Comparison of ENCODE assay signal across 8 mouse cellular contexts in the genomic region with DNA sequence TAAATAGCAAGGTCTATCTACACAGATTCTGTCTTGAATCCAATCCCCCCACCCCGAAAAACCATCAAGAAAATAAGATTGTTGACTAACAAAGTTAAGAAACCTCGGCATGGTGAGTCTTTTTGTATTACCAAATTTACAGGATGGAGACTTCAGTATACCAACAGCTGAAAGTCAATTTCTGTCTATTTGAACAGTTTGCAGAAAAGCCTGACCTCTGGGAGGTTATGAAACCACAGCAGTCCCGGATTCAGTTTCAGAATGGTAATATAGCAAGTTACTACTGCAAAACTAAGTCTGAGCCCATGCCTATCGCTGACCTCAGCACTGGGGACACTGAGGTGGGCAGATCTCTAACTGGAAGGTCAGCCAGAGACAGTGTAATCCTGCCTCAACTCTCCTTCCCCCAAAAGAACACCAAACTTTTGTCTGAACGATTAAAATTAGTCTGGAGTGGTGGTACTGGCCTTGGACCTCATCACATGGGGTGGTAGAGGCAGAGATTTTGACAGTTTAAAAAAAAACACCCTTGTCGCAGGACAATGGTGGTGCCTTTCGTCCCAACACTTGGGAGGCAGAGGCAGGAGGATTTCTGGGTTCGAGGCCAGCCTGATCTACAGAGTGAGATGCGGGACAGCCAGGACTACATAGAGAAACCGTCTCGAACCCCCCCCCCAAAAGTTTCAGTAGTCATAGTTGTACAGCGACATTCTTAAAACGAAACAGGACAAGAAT. TPM values are rescaled to one million over a fixed set of nuclear protein-coding genes. Genes with fewer than 3 reads are reported as not detected.
DNase-seq lines count a peak whose midpoint lies in the region; ATAC-seq and TF ChIP-seq lines count a peak whose summit lies in the region.

No protein-coding gene starts in this region.

- peak overlapping the region; percentile 100 for H3K27ac ChIP-seq in left cerebral cortex, adult 2 months
- H3K27ac ChIP-seq in embryonic facial prominence, embryonic 12.5 days, result 0 out of 2 replicates have a peak overlapping the region, but pooled peaks have one; percentile 92
- H3K27ac ChIP-seq in intestine, embryonic 15.5 days, result 0 out of 2 replicates have a peak overlapping the region, but pooled peaks have one; percentile 94
- H3K27ac ChIP-seq in neural tube, embryonic 14.5 days (ENCODE audit: low read depth, low read length), result no peak overlapping the region

- intact Hi-C loops in left cerebral cortex, adult 2 months (cut with DNase I), result loop anchor here (1.0 kb wide), 1 partner anchor 17 kb away; no protein-coding TSS in a partner anchor
- intact Hi-C loops in left cerebral cortex, postnatal 10 days (cut with DNase I), result no loop called here
- intact Hi-C loops in left cerebral cortex, postnatal 25 days (cut with DNase I), result no loop called here

- H3K4me2 ChIP-seq in embryonic facial prominence, embryonic 12.5 days (replicated peaks), result peak overlapping the region; percentile 95
- H3K4me2 ChIP-seq in intestine, embryonic 15.5 days (replicated peaks), result peak overlapping the region; percentile 88
- peak overlapping the region; percentile 99 for H3K4me2 ChIP-seq in neural tube, embryonic 14.5 days (ENCODE audit: low read depth, low read length)

- H3K9me3 ChIP-seq in embryonic facial prominence, embryonic 12.5 days, result no peaks in the 10 kb centered on the region
- H3K9me3 ChIP-seq in intestine, embryonic 15.5 days, result no peaks in the 10 kb centered on the region
- no peaks in the 10 kb centered on the region for H3K9me3 ChIP-seq in neural tube, embryonic 14.5 days (ENCODE audit: control insufficient read depth, low read length)

- no peak for ATAC-seq in embryonic facial prominence, embryonic 12.5 days (ENCODE audit: insufficient number of reproducible peaks, insufficient read depth, low FRiP score, low TSS enrichment)
- no peak for ATAC-seq in intestine, embryonic 15.5 days
- ATAC-seq in neural tube, embryonic 14.5 days (ENCODE audit: low read depth), result no peak

- no peaks in the 10 kb centered on the region for H3K27me3 ChIP-seq in embryonic facial prominence, embryonic 12.5 days
- H3K27me3 ChIP-seq in intestine, embryonic 15.5 days (replicated peaks), result no peaks in the 10 kb centered on the region
- H3K27me3 ChIP-seq in neural tube, embryonic 14.5 days (ENCODE audit: control insufficient read depth, insufficient read depth, low read length), result no peaks in the 10 kb centered on the region

- no peak for TF ChIP-seq CTCF in left cerebral cortex, adult 2 months (IDR thresholded peaks at IDR 0.05)

- WGBS in embryonic facial prominence, embryonic 12.5 days, result 28% methylated on average over 13 of the region's 13 CpGs
- WGBS in intestine, embryonic 15.5 days, result 18% methylated on average over 13 of the region's 13 CpGs
- 28% methylated on average over 13 of the region's 13 CpGs for WGBS in neural tube, embryonic 14.5 days

- H3K9ac ChIP-seq in embryonic facial prominence, embryonic 12.5 days, result peak overlapping the region; percentile 99
- peak overlapping the region; percentile 96 for H3K9ac ChIP-seq in intestine, embryonic 15.5 days
- H3K9ac ChIP-seq in neural tube, embryonic 14.5 days (replicated peaks; ENCODE audit: low read depth, low read length), result peak overlapping the region; percentile 95

- no peak for DNase-seq in left cerebral cortex, adult 2 months (ENCODE audit: extremely low spot score in 1 of 2, low spot score in 2 of 2)
- no peak for DNase-seq in left cerebral cortex, postnatal 10 days (ENCODE audit: extremely low spot score in 1 of 2, low spot score in 2 of 2)
- DNase-seq in urinary bladder, postnatal 14 days (ENCODE audit: low spot score), result no peak
- no peak for DNase-seq in left cerebral cortex, postnatal 25 days (ENCODE audit: low spot score in 2 of 2)
- no peak for DNase-seq in left cerebral cortex, adult 11 months (ENCODE audit: low spot score)

- peaks cover 12% of the 10 kb centered on the region; the same call in 1 of the 2 replicates for H3K4me1 ChIP-seq in embryonic facial prominence, embryonic 12.5 days
- peaks cover 6% of the 10 kb centered on the region; the same call in 1 of the 2 replicates for H3K4me1 ChIP-seq in intestine, embryonic 15.5 days (replicated peaks)
- peaks cover 22% of the 10 kb centered on the region for H3K4me1 ChIP-seq in neural tube, embryonic 14.5 days (ENCODE audit: control insufficient read depth, insufficient read depth, low read length)

- peak overlapping the region; percentile 98 for H3K4me3 ChIP-seq in left cerebral cortex, adult 2 months
- peak overlapping the region; percentile 99 for H3K4me3 ChIP-seq in embryonic facial prominence, embryonic 12.5 days
- H3K4me3 ChIP-seq in intestine, embryonic 15.5 days (replicated peaks), result peak overlapping the region; percentile 91
- peak overlapping the region; percentile 100 for H3K4me3 ChIP-seq in neural tube, embryonic 14.5 days (ENCODE audit: low read depth, low read length)

- peaks cover 18% of the 10 kb centered on the region for H3K36me3 ChIP-seq in embryonic facial prominence, embryonic 12.5 days
- H3K36me3 ChIP-seq in intestine, embryonic 15.5 days, result peaks cover 8% of the 10 kb centered on the region; the same call in 1 of the 2 replicates
- peaks cover 11% of the 10 kb centered on the region for H3K36me3 ChIP-seq in neural tube, embryonic 14.5 days (ENCODE audit: control insufficient read depth, insufficient read depth, low read length)

RNA-seq across cellular contexts. Expression of a gene that starts 0.6 kb away (rescaled TPM):
- total RNA-seq in left cerebral cortex, adult 2 months (2021), result under 1 TPM; 0.28 to 0.48 TPM
- total RNA-seq in left cerebral cortex, postnatal 10 days (2021), result under 1 TPM; 0.39 to 0.56 TPM
- polyA plus RNA-seq in embryonic facial prominence, embryonic 12.5 days (2016; fragmentation: Nextera tagmentation; extraction: Ambion mirVana), result 0.31 TPM in 2 replicates
- 0.23 and 0.40 TPM in 2 replicates for polyA plus RNA-seq in intestine, embryonic 15.5 days (2015; fragmentation: Nextera tagmentation; extraction: Ambion mirVana)
- polyA plus RNA-seq in neural tube, embryonic 14.5 days (2014; fragmentation: Nextera tagmentation; extraction: Ambion mirVana), result 0.28 and 0.50 TPM in 2 replicates
- under 1 TPM in 1 of 2 experiments, not detected in 1; 0.46 TPM for total RNA-seq in left cerebral cortex, postnatal 25 days (2021)

RNA-seq across cellular contexts. Expression of a gene that starts 1.5 kb away (rescaled TPM):
- total RNA-seq in left cerebral cortex, adult 2 months (2021), result 100 to 1,000 TPM; 846 to 851 TPM
- total RNA-seq in left cerebral cortex, postnatal 10 days (2021), result 100 to 1,000 TPM; 831 to 842 TPM
- 1,075 and 1,101 TPM in 2 replicates for polyA plus RNA-seq in embryonic facial prominence, embryonic 12.5 days (2016; fragmentation: Nextera tagmentation; extraction: Ambion mirVana)
- 875 and 888 TPM in 2 replicates for polyA plus RNA-seq in intestine, embryonic 15.5 days (2015; fragmentation: Nextera tagmentation; extraction: Ambion mirVana)
- 1,368 and 1,388 TPM in 2 replicates for polyA plus RNA-seq in neural tube, embryonic 14.5 days (2014; fragmentation: Nextera tagmentation; extraction: Ambion mirVana)
- 100 to 1,000 TPM; 810 to 811 TPM for total RNA-seq in left cerebral cortex, postnatal 25 days (2021)

RNA-seq across cellular contexts. Expression of a gene that starts 45.4 kb away (rescaled TPM):
- total RNA-seq in left cerebral cortex, adult 2 months (2021), result 10 to 100 TPM; 12.2 to 12.7 TPM
- total RNA-seq in left cerebral cortex, postnatal 10 days (2021), result 10 to 100 TPM; 12.2 to 14.5 TPM
- 17.0 and 17.7 TPM in 2 replicates for polyA plus RNA-seq in embryonic facial prominence, embryonic 12.5 days (2016; fragmentation: Nextera tagmentation; extraction: Ambion mirVana)
- polyA plus RNA-seq in intestine, embryonic 15.5 days (2015; fragmentation: Nextera tagmentation; extraction: Ambion mirVana), result 10.7 and 11.3 TPM in 2 replicates
- 8.5 and 8.6 TPM in 2 replicates for polyA plus RNA-seq in neural tube, embryonic 14.5 days (2014; fragmentation: Nextera tagmentation; extraction: Ambion mirVana)
- 10 to 100 TPM; 11.4 to 15.2 TPM for total RNA-seq in left cerebral cortex, postnatal 25 days (2021)

RNA-seq across cellular contexts. Expression of a gene that starts 47.6 kb away (rescaled TPM):
- 10 to 100 TPM; 24.4 to 29.6 TPM for total RNA-seq in left cerebral cortex, adult 2 months (2021)
- total RNA-seq in left cerebral cortex, postnatal 10 days (2021), result 10 to 100 TPM; 49.1 to 52.9 TPM
- 38.8 and 40.6 TPM in 2 replicates for polyA plus RNA-seq in embryonic facial prominence, embryonic 12.5 days (2016; fragmentation: Nextera tagmentation; extraction: Ambion mirVana)
- polyA plus RNA-seq in intestine, embryonic 15.5 days (2015; fragmentation: Nextera tagmentation; extraction: Ambion mirVana), result 59.3 and 70.0 TPM in 2 replicates
- polyA plus RNA-seq in neural tube, embryonic 14.5 days (2014; fragmentation: Nextera tagmentation; extraction: Ambion mirVana), result 33.7 and 36.9 TPM in 2 replicates
- 10 to 100 TPM; 24.6 to 28.9 TPM for total RNA-seq in left cerebral cortex, postnatal 25 days (2021)

RNA-seq across cellular contexts. Expression of a gene that starts 52.8 kb away (rescaled TPM):
- 10 to 100 TPM; 95.2 to 95.6 TPM for total RNA-seq in left cerebral cortex, adult 2 months (2021)
- 10 to 100 TPM; 81.3 to 83.6 TPM for total RNA-seq in left cerebral cortex, postnatal 10 days (2021)
- polyA plus RNA-seq in embryonic facial prominence, embryonic 12.5 days (2016; fragmentation: Nextera tagmentation; extraction: Ambion mirVana), result 39.4 and 42.2 TPM in 2 replicates
- 59.6 and 60.4 TPM in 2 replicates for polyA plus RNA-seq in intestine, embryonic 15.5 days (2015; fragmentation: Nextera tagmentation; extraction: Ambion mirVana)
- 34.5 and 40.5 TPM in 2 replicates for polyA plus RNA-seq in neural tube, embryonic 14.5 days (2014; fragmentation: Nextera tagmentation; extraction: Ambion mirVana)
- 10 to 100 TPM; 92.5 to 95.3 TPM for total RNA-seq in left cerebral cortex, postnatal 25 days (2021)
